Mouse (Mus musculus): ENCODE results near the gene Gnb2. TPM values are rescaled to one million over a fixed set of nuclear protein-coding genes. Genes with fewer than 3 reads are reported as not detected.
A peak's percentile ranks its signal among the peaks of the same experiment; 100 is the strongest.

Gnb2 gene
- polyA plus RNA-seq, 2 experiments: 460 to 770 TPM

DNA sequence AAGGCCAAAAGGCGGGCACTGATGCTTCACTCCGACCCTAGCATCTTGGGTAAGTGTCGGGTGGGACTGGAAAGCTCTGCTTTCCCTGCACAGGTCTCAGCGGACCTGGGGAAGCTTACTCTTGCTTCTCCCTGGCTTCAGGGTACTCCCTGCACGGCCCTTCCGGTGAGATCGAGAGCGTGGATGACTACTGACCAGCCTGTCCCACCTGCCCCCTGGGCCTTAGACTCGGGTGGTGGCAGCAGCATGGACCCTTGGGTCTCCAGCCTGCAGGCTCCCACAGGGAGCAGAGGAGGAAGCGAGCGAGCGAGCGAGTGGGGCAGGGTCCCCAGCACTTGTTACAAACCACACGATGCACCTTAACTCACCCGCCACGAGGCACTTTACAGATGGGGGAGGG lies 7.8 kb downstream of the Gnb2 start:
- no peak overlapping the region for H3K4me2 ChIP-seq (replicated peaks; ENCODE audit: low read depth, low read length, severe bottlenecking)
- H3K9me3 ChIP-seq (ENCODE audit: control insufficient read depth, low read length): no peaks in the 10 kb centered on the region
- ATAC-seq (ENCODE audit: low FRiP score, low read depth) (no peak), DNase-seq (ENCODE audit: low spot score) (no peak)
- no peak for TF ChIP-seq POLR2A (IDR thresholded peaks at IDR 0.05; ENCODE audit: borderline replicate concordance, extremely low read depth, insufficient read depth, insufficient read length)
- H3K36me3 ChIP-seq (ENCODE audit: control insufficient read depth, insufficient read depth, low read length): peaks cover 97% of the 10 kb centered on the region
- no peaks in the 10 kb centered on the region for H3K27me3 ChIP-seq (ENCODE audit: control insufficient read depth, insufficient read depth, low read length)
- H3K4me1 ChIP-seq (ENCODE audit: control insufficient read depth, insufficient read depth, low read length): peaks cover 7% of the 10 kb centered on the region; the same call in 1 of the 2 replicates
- 0 out of 2 replicates have a peak overlapping the region, but pooled peaks have one; percentile 35 for H3K27ac ChIP-seq (replicated peaks; ENCODE audit: low read depth, low read length)
- H3K9ac ChIP-seq (ENCODE audit: low read depth, low read length, severe bottlenecking): no peak overlapping the region
- 69% methylated on average over 16 of the region's 16 CpGs for WGBS
- no peak overlapping the region for H3K4me3 ChIP-seq (replicated peaks; ENCODE audit: low read length)

DNA sequence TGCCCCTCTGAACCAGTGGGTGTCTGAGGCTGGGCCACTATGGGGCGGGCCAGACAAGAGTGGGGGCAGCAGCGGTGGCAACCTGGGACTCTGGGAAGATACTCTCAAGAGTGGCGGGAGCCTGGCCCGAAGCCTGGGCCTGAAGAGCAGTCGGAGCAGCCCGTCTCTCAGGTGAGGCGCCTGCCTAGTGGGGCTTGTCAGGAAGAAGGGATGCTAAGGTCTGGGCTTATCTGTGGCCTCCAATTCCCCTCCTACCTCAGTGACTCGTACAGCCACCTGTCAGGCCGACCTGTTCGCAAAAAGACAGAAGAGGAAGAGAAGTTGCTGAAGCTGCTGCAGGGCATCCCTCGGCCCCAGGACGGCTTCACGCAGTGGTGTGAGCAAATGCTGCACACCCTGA lies 8.6 kb downstream of the Gnb2 start:
- H3K9ac ChIP-seq (ENCODE audit: low read depth, low read length, severe bottlenecking): no peak overlapping the region
- no peak for DNase-seq (ENCODE audit: low spot score)
- H3K9me3 ChIP-seq (ENCODE audit: control insufficient read depth, low read length): no peaks in the 10 kb centered on the region
- H3K27me3 ChIP-seq (ENCODE audit: control insufficient read depth, insufficient read depth, low read length): no peaks in the 10 kb centered on the region
- 89% methylated on average over 13 of the region's 13 CpGs for WGBS
- no peak overlapping the region for H3K4me2 ChIP-seq (replicated peaks; ENCODE audit: low read depth, low read length, severe bottlenecking)
- no peak for TF ChIP-seq POLR2A (IDR thresholded peaks at IDR 0.05; ENCODE audit: borderline replicate concordance, extremely low read depth, insufficient read depth, insufficient read length)
- H3K36me3 ChIP-seq (ENCODE audit: control insufficient read depth, insufficient read depth, low read length): peaks cover 100% of the 10 kb centered on the region
- ATAC-seq (ENCODE audit: low FRiP score, low read depth): no peak
- H3K4me1 ChIP-seq (ENCODE audit: control insufficient read depth, insufficient read depth, low read length): peaks cover 1% of the 10 kb centered on the region; the same call in 1 of the 2 replicates
- no peak overlapping the region for H3K4me3 ChIP-seq (replicated peaks; ENCODE audit: low read length)
- no peak overlapping the region for H3K27ac ChIP-seq (replicated peaks; ENCODE audit: low read depth, low read length)

DNA sequence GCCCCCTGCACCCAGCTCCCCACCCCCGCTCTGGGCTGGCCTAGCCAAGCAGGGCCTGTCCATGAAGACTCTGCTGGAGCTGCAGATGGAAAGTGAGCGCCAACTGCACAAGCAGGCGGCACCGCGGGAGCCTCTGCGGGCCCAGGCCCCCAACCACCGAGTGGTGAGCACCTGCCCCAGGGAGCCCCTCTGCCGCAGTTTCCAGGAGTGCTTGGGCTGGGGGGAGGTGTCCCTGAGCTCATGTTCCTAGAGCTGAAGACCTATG lies 9.1 kb downstream of the Gnb2 start:
- H3K36me3 ChIP-seq (ENCODE audit: control insufficient read depth, insufficient read depth, low read length): peaks cover 100% of the 10 kb centered on the region
- H3K27me3 ChIP-seq (ENCODE audit: control insufficient read depth, insufficient read depth, low read length): no peaks in the 10 kb centered on the region
- no peak overlapping the region for H3K4me2 ChIP-seq (replicated peaks; ENCODE audit: low read depth, low read length, severe bottlenecking)
- H3K4me1 ChIP-seq (ENCODE audit: control insufficient read depth, insufficient read depth, low read length): no peaks in the 10 kb centered on the region
- H3K4me3 ChIP-seq (replicated peaks; ENCODE audit: low read length): no peak overlapping the region
- no peak overlapping the region for H3K9ac ChIP-seq (ENCODE audit: low read depth, low read length, severe bottlenecking)
- DNase-seq (ENCODE audit: low spot score): no peak
- H3K27ac ChIP-seq (replicated peaks; ENCODE audit: low read depth, low read length): no peak overlapping the region
- TF ChIP-seq POLR2A (IDR thresholded peaks at IDR 0.05; ENCODE audit: borderline replicate concordance, extremely low read depth, insufficient read depth, insufficient read length): no peak
- no peak for ATAC-seq (ENCODE audit: low FRiP score, low read depth)
- no peaks in the 10 kb centered on the region for H3K9me3 ChIP-seq (ENCODE audit: control insufficient read depth, low read length)
- 77% methylated on average over 8 of the region's 8 CpGs for WGBS

DNA sequence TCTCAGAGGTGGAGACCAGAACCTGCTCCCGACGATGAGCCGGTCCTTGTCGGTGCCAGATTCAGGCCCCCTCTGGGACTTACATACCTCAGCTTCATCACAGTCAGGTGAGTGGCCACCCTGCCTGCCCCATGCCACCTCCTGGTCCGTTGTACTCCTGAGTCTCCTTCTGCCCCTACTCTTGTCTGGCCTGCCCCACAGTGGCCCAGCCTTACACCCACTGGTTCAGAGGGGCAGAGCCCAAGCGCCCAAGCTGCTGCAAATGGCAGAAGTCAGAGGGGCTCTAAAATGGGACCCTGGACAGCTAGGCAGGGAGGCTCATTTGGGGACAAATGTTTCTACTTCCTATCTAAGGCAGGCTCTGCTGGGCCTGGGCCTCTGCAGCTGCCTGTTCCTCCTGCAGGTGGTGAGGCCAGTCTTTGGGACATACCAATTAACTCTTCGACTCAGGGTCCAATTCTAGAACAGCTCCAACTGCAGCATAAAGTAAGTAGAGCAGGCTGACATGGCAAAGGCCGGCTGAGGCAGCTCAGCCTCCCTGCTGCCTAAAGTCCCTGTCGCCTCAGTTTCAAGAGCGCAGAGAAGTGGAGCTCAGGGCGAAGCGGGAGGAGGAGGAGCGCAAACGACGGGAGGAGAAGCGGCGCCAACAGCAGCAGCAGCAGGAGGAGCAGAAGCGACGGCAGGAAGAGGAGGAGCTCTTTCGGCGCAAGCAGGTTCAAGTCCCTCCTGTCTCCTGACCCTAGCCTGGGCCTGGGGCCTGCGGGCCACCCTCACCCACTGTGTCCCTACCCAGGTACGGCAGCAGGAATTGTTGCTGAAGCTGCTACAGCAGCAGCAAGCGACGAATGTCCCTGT lies 9.7 kb downstream of the Gnb2 start:
- no peaks in the 10 kb centered on the region for H3K4me1 ChIP-seq (ENCODE audit: control insufficient read depth, insufficient read depth, low read length)
- peaks cover 100% of the 10 kb centered on the region for H3K36me3 ChIP-seq (ENCODE audit: control insufficient read depth, insufficient read depth, low read length)
- ATAC-seq (ENCODE audit: low FRiP score, low read depth) (no peak), DNase-seq (ENCODE audit: low spot score) (no peak)
- H3K9me3 ChIP-seq (ENCODE audit: control insufficient read depth, low read length): no peaks in the 10 kb centered on the region
- no peak overlapping the region for H3K4me2 ChIP-seq (replicated peaks; ENCODE audit: low read depth, low read length, severe bottlenecking)
- no peaks in the 10 kb centered on the region for H3K27me3 ChIP-seq (ENCODE audit: control insufficient read depth, insufficient read depth, low read length)
- no peak overlapping the region for H3K27ac ChIP-seq (replicated peaks; ENCODE audit: low read depth, low read length)
- H3K9ac ChIP-seq (ENCODE audit: low read depth, low read length, severe bottlenecking): no peak overlapping the region
- H3K4me3 ChIP-seq (replicated peaks; ENCODE audit: low read length): no peak overlapping the region
- 85% methylated on average over 25 of the region's 25 CpGs for WGBS
- no peak for TF ChIP-seq POLR2A (IDR thresholded peaks at IDR 0.05; ENCODE audit: borderline replicate concordance, extremely low read depth, insufficient read depth, insufficient read length)

DNA sequence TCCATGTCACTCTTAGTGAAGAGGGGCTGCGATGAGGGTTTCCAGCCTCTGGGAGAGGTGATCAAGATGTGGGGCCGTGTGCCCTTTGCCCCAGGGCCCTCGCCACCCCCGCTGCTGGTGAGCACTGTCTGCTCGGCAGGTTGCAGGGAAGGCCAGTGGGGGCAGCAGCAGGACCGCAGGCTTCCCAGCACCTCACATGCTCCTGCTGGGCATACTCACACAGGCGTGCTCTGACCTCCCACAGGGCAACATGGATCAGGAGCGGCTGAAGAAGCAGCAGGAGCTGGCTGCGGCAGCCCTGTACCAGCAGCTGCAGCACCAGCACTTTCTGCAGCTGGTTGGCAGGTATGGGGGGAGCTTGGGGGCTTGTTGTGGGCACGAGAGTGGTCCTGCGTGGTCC lies 10.6 kb downstream of the Gnb2 start:
- DNase-seq (ENCODE audit: low spot score) (no peak), ATAC-seq (ENCODE audit: low FRiP score, low read depth) (no peak)
- Histone ChIP-seq H3K27me3 (ENCODE audit: control insufficient read depth, insufficient read depth, low read length) (no peaks in the 10 kb centered on the region), H3K27ac (replicated peaks; ENCODE audit: low read depth, low read length) (no peak overlapping the region), H3K9me3 (ENCODE audit: control insufficient read depth, low read length) (no peaks in the 10 kb centered on the region), H3K9ac (ENCODE audit: low read depth, low read length, severe bottlenecking) (no peak overlapping the region), H3K4me1 (ENCODE audit: control insufficient read depth, insufficient read depth, low read length) (no peaks in the 10 kb centered on the region), H3K36me3 (ENCODE audit: control insufficient read depth, insufficient read depth, low read length) (peaks cover 97% of the 10 kb centered on the region), H3K4me2 (replicated peaks; ENCODE audit: low read depth, low read length, severe bottlenecking) (no peak overlapping the region), H3K4me3 (replicated peaks; ENCODE audit: low read length) (no peak overlapping the region)
- no peak for TF ChIP-seq POLR2A (IDR thresholded peaks at IDR 0.05; ENCODE audit: borderline replicate concordance, extremely low read depth, insufficient read depth, insufficient read length)
- 75% methylated on average over 9 of the region's 11 CpGs for WGBS

All from limb, embryonic 14.5 days (tissue).